Mouse (Mus musculus): Measurements from ENCODE around the gene Tcte1.

GRCm38 (mm10) chr17:45478234-45478825 lies 44.9 kb upstream of the Tcte1 start:
- TF ChIP-seq CTCF (IDR thresholded peaks at IDR 0.05; ENCODE audit: extremely low read depth, insufficient read depth, low read length) (peak; percentile 98), POLR2A (IDR thresholded peaks at IDR 0.05; ENCODE audit: extremely low read depth, insufficient read depth, low read length) (no peak)

Measured in cortical plate, adult 2 months (tissue).